Mouse (Mus musculus) cerebellum, adult 2 months (tissue): ENCODE results near the gene Fam76a.

Experiments
- CTCF ChIP-seq: fragments of 200-500 bp; IDR thresholded peaks from 2 replicates; pipeline ENCODE4 v1.5.1; 2011; ENCODE audit warnings: low read depth, mild to moderate bottlenecking, control low read depth, low read length, moderate library complexity, borderline replicate concordance; ENCODE audit not compliant: insufficient read depth
- POLR2A ChIP-seq: fragments of 200-500 bp; IDR thresholded peaks from 2 replicates; pipeline ENCODE4 v1.6.1; 2011; ENCODE audit warnings: low read length, control low read depth, borderline replicate concordance; ENCODE audit not compliant: insufficient read depth

DNA sequence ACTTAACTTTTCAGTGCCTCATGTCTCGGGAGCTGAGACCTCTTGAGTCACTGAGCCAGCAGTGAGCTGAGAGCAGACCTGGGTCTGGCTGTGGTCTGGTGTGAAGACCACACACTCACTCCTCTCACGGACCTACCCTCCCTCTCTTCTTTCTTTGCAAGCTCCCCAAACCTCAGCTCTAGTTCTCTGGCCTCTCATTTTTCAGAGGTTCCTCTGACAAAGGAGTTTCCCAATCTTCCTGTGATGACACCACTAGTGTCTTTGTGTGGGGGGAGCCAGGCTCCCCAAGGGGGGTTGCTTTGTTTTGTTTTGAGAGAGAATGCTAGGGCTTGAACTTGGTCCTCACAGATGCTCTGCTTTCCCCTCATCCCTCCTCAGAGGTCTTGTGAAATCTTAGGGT is 28.6 kb upstream of the Fam76a start:
- TF ChIP-seq POLR2A (no peak), CTCF (no peak)
